Mouse (Mus musculus) intestine, embryonic 15.5 days (tissue): Measurements from ENCODE around the gene Slc1a3. TPM values are rescaled to one million over a fixed set of nuclear protein-coding genes. Genes with fewer than 3 reads are reported as not detected.

Source experiments
- ATAC-seq: fragments of 200-750 bp; cut with Nextera tagmentation; 2 replicates; pipeline ENCODE4 v1.8.0; 2017; ENCODE audit warnings: moderate TSS enrichment, moderate library complexity
- H3K27ac ChIP-seq: fragments of 300-500 bp; sonication (generic); 2 replicates; pipeline ENCODE4 v1.5.1; 2015; ENCODE audit warnings: mild to moderate bottlenecking, inconsistent platforms
- H3K27me3 ChIP-seq: fragments of 300-500 bp; sonication (generic); replicated peaks from 2 replicates; pipeline ENCODE4 v1.6.1; 2015; ENCODE audit warnings: inconsistent platforms
- H3K36me3 ChIP-seq: fragments of 300-500 bp; sonication (generic); 2 replicates; pipeline ENCODE4 v1.6.1; 2015; ENCODE audit warnings: inconsistent platforms
- H3K4me1 ChIP-seq: fragments of 300-500 bp; sonication (generic); replicated peaks from 2 replicates; pipeline ENCODE4 v1.6.1; 2015; ENCODE audit warnings: inconsistent platforms
- H3K4me2 ChIP-seq: fragments of 300-500 bp; sonication (generic); replicated peaks from 2 replicates; pipeline ENCODE4 v1.6.1; 2015; ENCODE audit warnings: mild to moderate bottlenecking, inconsistent platforms
- H3K4me3 ChIP-seq: fragments of 300-500 bp; sonication (generic); replicated peaks from 2 replicates; pipeline ENCODE4 v1.5.1; 2015; ENCODE audit warnings: inconsistent platforms
- H3K9ac ChIP-seq: fragments of 300-500 bp; sonication (generic); 2 replicates; pipeline ENCODE4 v1.6.1; 2015; ENCODE audit warnings: inconsistent platforms
- H3K9me3 ChIP-seq: fragments of 300-500 bp; sonication (generic); 2 replicates; pipeline ENCODE4 v1.6.1; 2016; ENCODE audit warnings: inconsistent platforms
- WGBS: fragments of 180-500 bp; shearing (Covaris S2); methylation state at CpG from one replicate; pipeline ENCODE4 v1.1.7; 2015; 5-methylcytosine and 5-hydroxymethylcytosine counted together
- polyA plus RNA-seq: library from polyadenylated mRNA; unstranded; fragments of >200 nt; fragmentation: Nextera tagmentation; extraction: Ambion mirVana; gene quantifications from 2 replicates; pipeline ENCODE4 v1.2.1, GENCODE M21; 2015

Slc1a3 gene
- polyA plus RNA-seq, 1 experiment from 2014 or later: 6.5 TPM

- no peak overlapping the region for H3K4me3 ChIP-seq
- no peaks in the 10 kb centered on the region for H3K9me3 ChIP-seq
- H3K4me1 ChIP-seq: no peaks in the 10 kb centered on the region
- H3K27me3 ChIP-seq: no peaks in the 10 kb centered on the region
- no peak overlapping the region for H3K9ac ChIP-seq
- H3K36me3 ChIP-seq: no peaks in the 10 kb centered on the region
- H3K4me2 ChIP-seq: no peak overlapping the region
- no peak for ATAC-seq
- WGBS: 93% methylated on average over 25 of the region's 25 CpGs
- H3K27ac ChIP-seq: no peak overlapping the region
Measured at GRCm38 (mm10) chr15:8667849-8668522, 42.6 kb downstream of the Slc1a3 start.

- Histone ChIP-seq H3K4me2 (no peak overlapping the region), H3K9me3 (no peaks in the 10 kb centered on the region), H3K4me1 (no peaks in the 10 kb centered on the region), H3K27ac (no peak overlapping the region), H3K9ac (no peak overlapping the region), H3K27me3 (no peaks in the 10 kb centered on the region), H3K4me3 (no peak overlapping the region), H3K36me3 (no peaks in the 10 kb centered on the region)
- no peak for ATAC-seq
- WGBS: 88% methylated on average over 15 of the region's 15 CpGs
Measured at GRCm38 (mm10) chr15:8665675-8666350, 44.8 kb downstream of the Slc1a3 start.

GRCm38 (mm10) chr15:8663348-8664099 lies 47.0 kb downstream of the Slc1a3 start:
- no peak overlapping the region for H3K4me3 ChIP-seq
- H3K9me3 ChIP-seq: no peaks in the 10 kb centered on the region
- WGBS: 71% methylated on average over 17 of the region's 17 CpGs
- no peaks in the 10 kb centered on the region for H3K27me3 ChIP-seq
- no peaks in the 10 kb centered on the region for H3K36me3 ChIP-seq
- no peak overlapping the region for H3K27ac ChIP-seq
- H3K4me1 ChIP-seq: 0 out of 2 replicates have a peak, but pooled peaks cover 2% of the 10 kb centered on the region
- ATAC-seq: no peak
- H3K4me2 ChIP-seq: no peak overlapping the region
- H3K9ac ChIP-seq: no peak overlapping the region

DNA sequence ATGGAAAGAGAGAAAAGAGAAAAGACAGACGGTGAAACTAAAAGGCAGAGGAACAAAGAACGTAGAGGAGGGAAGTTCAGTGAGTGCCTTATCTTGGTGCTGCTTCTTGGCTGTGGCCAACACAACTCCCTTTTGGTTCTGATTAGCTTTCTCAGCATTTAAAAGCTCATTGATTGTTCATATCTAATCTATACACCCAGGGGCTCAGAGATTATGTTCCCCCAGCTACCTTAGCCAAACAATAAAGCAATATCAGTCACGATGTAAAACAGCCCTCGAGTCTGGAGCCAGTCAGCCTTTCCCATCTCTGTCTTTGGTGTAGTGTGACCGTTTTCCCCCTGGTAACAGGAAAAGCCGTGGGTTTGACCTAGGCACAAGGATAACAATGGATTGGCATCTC lies 48.7 kb downstream of the Slc1a3 start:
- no peaks in the 10 kb centered on the region for H3K9me3 ChIP-seq
- H3K9ac ChIP-seq: no peak overlapping the region
- H3K4me1 ChIP-seq: 0 out of 2 replicates have a peak, but pooled peaks cover 2% of the 10 kb centered on the region
- no peak overlapping the region for H3K4me3 ChIP-seq
- H3K4me2 ChIP-seq: no peak overlapping the region
- no peak overlapping the region for H3K27ac ChIP-seq
- no peaks in the 10 kb centered on the region for H3K27me3 ChIP-seq
- WGBS: 49% methylated on average over 6 of the region's 6 CpGs
- no peaks in the 10 kb centered on the region for H3K36me3 ChIP-seq
- no peak for ATAC-seq

- Histone ChIP-seq H3K36me3 (no peaks in the 10 kb centered on the region), H3K4me1 (0 out of 2 replicates have a peak, but pooled peaks cover 2% of the 10 kb centered on the region), H3K4me3 (no peak overlapping the region), H3K9me3 (no peaks in the 10 kb centered on the region), H3K4me2 (no peak overlapping the region), H3K27ac (no peak overlapping the region), H3K9ac (no peak overlapping the region), H3K27me3 (no peaks in the 10 kb centered on the region)
- ATAC-seq: no peak
- 93% methylated on average over 4 of the region's 4 CpGs for WGBS
Measured at GRCm38 (mm10) chr15:8659977-8660376, 50.6 kb downstream of the Slc1a3 start.

- peak; percentile 41; the same call in 1 of the 2 replicates for ATAC-seq
- 33% methylated on average over 8 of the region's 8 CpGs for WGBS
- no peak overlapping the region for H3K4me3 ChIP-seq
- H3K4me2 ChIP-seq: no peak overlapping the region
- H3K9ac ChIP-seq: no peak overlapping the region
- no peaks in the 10 kb centered on the region for H3K36me3 ChIP-seq
- H3K27ac ChIP-seq: no peak overlapping the region
- no peaks in the 10 kb centered on the region for H3K27me3 ChIP-seq
- H3K4me1 ChIP-seq: 0 out of 2 replicates have a peak, but pooled peaks cover 2% of the 10 kb centered on the region
- H3K9me3 ChIP-seq: no peaks in the 10 kb centered on the region
Measured at GRCm38 (mm10) chr15:8659483-8659971, 51.0 kb downstream of the Slc1a3 start.

DNA sequence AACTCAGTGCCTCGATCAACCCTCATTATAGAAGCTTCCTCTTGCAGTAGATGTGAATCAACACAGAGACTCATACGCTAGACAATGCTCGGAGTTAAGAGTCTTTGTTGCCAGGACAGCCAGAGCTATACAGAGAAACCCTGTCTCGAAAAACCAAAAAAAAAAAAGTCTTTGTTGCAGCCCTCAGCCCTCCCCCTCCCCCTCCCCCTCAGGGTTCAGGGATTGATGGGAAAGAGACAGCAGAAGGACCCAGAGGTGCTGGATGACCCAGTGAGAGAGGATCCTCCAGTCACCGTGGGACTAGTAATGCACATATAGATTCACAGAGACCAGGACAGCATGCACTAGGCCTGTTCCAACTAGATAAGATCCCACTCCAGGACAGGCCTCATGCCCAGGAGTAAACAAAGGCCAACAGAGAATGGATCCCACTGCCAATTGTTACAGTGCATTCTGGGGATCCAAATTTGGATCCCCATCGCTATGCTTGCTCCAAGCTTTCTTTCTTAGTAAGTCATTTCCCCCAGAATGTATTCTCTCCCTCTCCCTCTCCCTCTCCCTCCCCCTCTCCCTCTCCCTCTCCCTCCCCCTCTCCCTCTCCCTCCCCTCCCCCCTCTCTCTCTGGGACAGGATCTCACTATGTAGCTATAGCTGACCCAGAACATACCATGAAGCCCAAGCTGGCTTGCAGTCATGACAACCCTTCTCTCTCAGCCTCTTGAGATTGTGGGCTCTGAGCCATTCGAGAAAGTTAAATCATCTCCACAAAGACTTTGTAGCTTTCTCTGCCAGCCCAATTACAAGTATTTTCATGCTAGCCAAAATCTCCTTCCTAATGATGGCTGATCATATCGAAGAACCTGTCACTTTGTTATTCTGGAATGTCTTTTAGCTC lies 52.2 kb downstream of the Slc1a3 start:
- 0 out of 2 replicates have a peak, but pooled peaks cover 2% of the 10 kb centered on the region for H3K4me1 ChIP-seq
- no peaks in the 10 kb centered on the region for H3K9me3 ChIP-seq
- WGBS: 78% methylated on average over 8 of the region's 8 CpGs
- H3K4me2 ChIP-seq: no peak overlapping the region
- no peaks in the 10 kb centered on the region for H3K36me3 ChIP-seq
- no peaks in the 10 kb centered on the region for H3K27me3 ChIP-seq
- no peak overlapping the region for H3K4me3 ChIP-seq
- H3K27ac ChIP-seq: no peak overlapping the region
- no peak for ATAC-seq
- H3K9ac ChIP-seq: no peak overlapping the region

- H3K9ac ChIP-seq: no peak overlapping the region
- H3K4me2 ChIP-seq: no peak overlapping the region
- H3K27ac ChIP-seq: no peak overlapping the region
- 0 out of 2 replicates have a peak, but pooled peaks cover 2% of the 10 kb centered on the region for H3K4me1 ChIP-seq
- 64% methylated on average over 9 of the region's 9 CpGs for WGBS
- ATAC-seq: no peak
- H3K27me3 ChIP-seq: no peaks in the 10 kb centered on the region
- H3K9me3 ChIP-seq: no peaks in the 10 kb centered on the region
- H3K36me3 ChIP-seq: no peaks in the 10 kb centered on the region
- no peak overlapping the region for H3K4me3 ChIP-seq
Measured at GRCm38 (mm10) chr15:8655251-8655650, 55.3 kb downstream of the Slc1a3 start.

DNA sequence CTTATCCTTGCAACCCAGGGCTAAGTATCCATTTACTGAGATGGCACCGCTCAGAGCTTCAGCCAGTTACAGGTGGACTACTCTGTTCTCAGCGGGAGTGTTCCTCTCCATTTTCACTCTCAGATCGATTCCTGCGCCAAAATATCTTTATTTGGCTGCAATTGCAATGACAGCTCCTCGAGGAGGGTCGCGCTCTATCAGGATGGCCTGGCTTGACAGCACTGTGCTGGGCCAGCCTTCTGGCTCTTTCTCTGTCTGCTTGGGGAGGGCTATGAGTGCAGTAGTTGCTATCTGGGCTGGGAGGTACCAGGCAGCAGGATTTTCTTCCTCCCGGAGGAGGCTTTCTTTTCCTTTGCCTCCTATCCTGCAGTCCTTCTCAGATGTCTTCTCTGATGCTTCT lies 57.9 kb downstream of the Slc1a3 start:
- H3K4me2 ChIP-seq: no peak overlapping the region
- H3K9me3 ChIP-seq: no peaks in the 10 kb centered on the region
- H3K27ac ChIP-seq: no peak overlapping the region
- no peaks in the 10 kb centered on the region for H3K27me3 ChIP-seq
- H3K4me3 ChIP-seq: no peak overlapping the region
- ATAC-seq: no peak
- H3K9ac ChIP-seq: no peak overlapping the region
- no peaks in the 10 kb centered on the region for H3K36me3 ChIP-seq
- WGBS: 74% methylated on average over 8 of the region's 8 CpGs
- no peaks in the 10 kb centered on the region for H3K4me1 ChIP-seq

DNA sequence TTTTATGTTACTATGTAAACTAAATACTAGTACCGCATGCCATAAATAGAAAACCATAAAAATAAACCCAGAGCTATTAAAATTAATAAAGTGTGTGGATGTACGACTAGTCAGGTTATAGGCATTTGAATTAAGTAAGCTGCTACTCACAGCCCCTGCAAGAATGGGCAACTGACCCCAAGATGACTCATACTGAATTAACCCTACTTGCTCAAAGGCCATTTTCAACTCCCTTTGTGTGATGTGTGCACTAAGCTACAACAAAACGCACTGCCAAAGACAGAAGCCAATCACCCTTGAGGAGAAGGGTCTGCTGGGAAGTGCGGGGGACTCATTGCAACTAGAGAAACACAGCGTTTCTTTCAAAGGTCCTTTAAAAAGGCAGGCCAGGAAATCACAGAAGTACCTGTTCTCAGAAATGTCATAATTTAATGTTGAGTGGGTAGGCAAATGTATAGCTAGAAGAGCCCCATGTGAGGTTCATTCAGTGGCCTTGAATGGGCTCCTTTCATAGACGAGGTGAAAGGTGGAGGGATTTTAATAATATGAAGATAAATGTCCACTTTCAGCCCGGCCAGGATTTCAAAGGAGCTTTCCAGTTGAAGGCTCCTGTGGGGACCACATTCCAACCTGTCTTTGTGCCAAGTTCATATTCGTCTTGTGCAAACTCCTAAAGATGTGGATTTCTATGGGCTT lies 66.4 kb downstream of the Slc1a3 start:
- 64% methylated on average over 8 of the region's 8 CpGs for WGBS
- Histone ChIP-seq H3K27ac (no peak overlapping the region), H3K27me3 (no peaks in the 10 kb centered on the region), H3K9ac (no peak overlapping the region), H3K9me3 (no peaks in the 10 kb centered on the region), H3K4me2 (no peak overlapping the region), H3K36me3 (no peaks in the 10 kb centered on the region), H3K4me1 (no peaks in the 10 kb centered on the region), H3K4me3 (no peak overlapping the region)
- ATAC-seq: no peak

DNA sequence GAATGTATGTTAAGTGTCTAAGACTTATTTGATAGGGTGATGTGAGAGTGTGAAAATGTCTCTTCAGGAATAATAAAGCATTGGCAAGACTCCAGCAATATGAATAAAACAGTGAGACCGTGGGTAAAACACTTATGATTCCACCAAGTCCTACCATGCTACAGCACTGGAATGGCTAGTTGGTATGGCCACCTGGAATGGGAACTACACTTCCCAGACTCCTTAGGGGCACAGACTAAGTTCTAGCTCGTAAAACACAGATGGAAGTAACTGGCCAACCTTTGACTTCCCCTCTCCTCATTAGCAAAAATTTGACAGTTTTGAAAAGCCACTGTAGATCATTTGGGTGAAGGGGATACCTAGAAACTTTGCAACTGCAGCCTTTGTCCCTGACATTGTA lies 70.7 kb downstream of the Slc1a3 start:
- no peak for ATAC-seq
- Histone ChIP-seq H3K36me3 (no peaks in the 10 kb centered on the region), H3K9ac (no peak overlapping the region), H3K4me2 (no peak overlapping the region), H3K9me3 (no peaks in the 10 kb centered on the region), H3K27me3 (no peaks in the 10 kb centered on the region), H3K27ac (no peak overlapping the region), H3K4me1 (no peaks in the 10 kb centered on the region), H3K4me3 (no peak overlapping the region)
- 61% methylated on average over 2 of the region's 2 CpGs for WGBS
